Mouse (Mus musculus) hindlimb bud, embryonic 11.5 days (tissue): ENCODE results near the gene Tacc2.

Source experiments
- DNase-seq: peaks from one replicate; pipeline ENCODE4 v3.0.0-alpha.2; 2012; ENCODE audit warnings: low read depth, low spot score; ENCODE audit errors: extremely low spot score

The Tacc2 gene

GRCm38 (mm10) chr7:130606958-130607357 is 29.7 kb downstream of the Tacc2 start:
- DNase-seq: no peak

- no peak for DNase-seq
Measured at GRCm38 (mm10) chr7:130613973-130614372, 36.7 kb downstream of the Tacc2 start.

- no peak for DNase-seq
Measured at GRCm38 (mm10) chr7:130617591-130617990, 40.4 kb downstream of the Tacc2 start.

- DNase-seq: no peak
Measured at GRCm38 (mm10) chr7:130621068-130621467, 43.8 kb downstream of the Tacc2 start.

GRCm38 (mm10) chr7:130621953-130622352 is 44.7 kb downstream of the Tacc2 start:
- DNase-seq: no peak

- no peak for DNase-seq
Measured at GRCm38 (mm10) chr7:130622359-130622758, 45.1 kb downstream of the Tacc2 start.

- no peak for DNase-seq
Measured at GRCm38 (mm10) chr7:130624299-130624698, 47.1 kb downstream of the Tacc2 start.

GRCm38 (mm10) chr7:130625361-130625760 is 48.1 kb downstream of the Tacc2 start:
- DNase-seq: no peak

- DNase-seq: no peak
Measured at GRCm38 (mm10) chr7:130628601-130629000, 51.4 kb downstream of the Tacc2 start.

GRCm38 (mm10) chr7:130629999-130630398 is 52.8 kb downstream of the Tacc2 start:
- DNase-seq: no peak

- no peak for DNase-seq
Measured at GRCm38 (mm10) chr7:130630956-130631355, 53.7 kb downstream of the Tacc2 start.

- DNase-seq: no peak
Measured at GRCm38 (mm10) chr7:130631553-130632378, 54.5 kb downstream of the Tacc2 start.

- DNase-seq: no peak
Measured at GRCm38 (mm10) chr7:130632379-130632732, 55.1 kb downstream of the Tacc2 start.

GRCm38 (mm10) chr7:130634259-130634871 is 57.1 kb downstream of the Tacc2 start:
- no peak for DNase-seq

- DNase-seq: no peak
Measured at GRCm38 (mm10) chr7:130635212-130635611, 58.0 kb downstream of the Tacc2 start.

- no peak for DNase-seq
Measured at GRCm38 (mm10) chr7:130636274-130636673, 59.0 kb downstream of the Tacc2 start.

GRCm38 (mm10) chr7:130636902-130637301 is 59.7 kb downstream of the Tacc2 start:
- DNase-seq: no peak

GRCm38 (mm10) chr7:130637811-130638210 is 60.6 kb downstream of the Tacc2 start:
- DNase-seq: no peak

GRCm38 (mm10) chr7:130640681-130641080 is 63.4 kb downstream of the Tacc2 start:
- no peak for DNase-seq

GRCm38 (mm10) chr7:130645332-130645993 is 68.2 kb downstream of the Tacc2 start:
- no peak for DNase-seq

- DNase-seq: no peak
Measured at GRCm38 (mm10) chr7:130645994-130646761, 68.9 kb downstream of the Tacc2 start.
